Mouse (Mus musculus): ENCODE data around the gene Acad11. TPM values are rescaled to one million over a fixed set of nuclear protein-coding genes. Genes with fewer than 3 reads are reported as not detected.

Acad11 gene
- polyA plus RNA-seq, 1 experiment from 2014 or later = 7.8 TPM

DNA sequence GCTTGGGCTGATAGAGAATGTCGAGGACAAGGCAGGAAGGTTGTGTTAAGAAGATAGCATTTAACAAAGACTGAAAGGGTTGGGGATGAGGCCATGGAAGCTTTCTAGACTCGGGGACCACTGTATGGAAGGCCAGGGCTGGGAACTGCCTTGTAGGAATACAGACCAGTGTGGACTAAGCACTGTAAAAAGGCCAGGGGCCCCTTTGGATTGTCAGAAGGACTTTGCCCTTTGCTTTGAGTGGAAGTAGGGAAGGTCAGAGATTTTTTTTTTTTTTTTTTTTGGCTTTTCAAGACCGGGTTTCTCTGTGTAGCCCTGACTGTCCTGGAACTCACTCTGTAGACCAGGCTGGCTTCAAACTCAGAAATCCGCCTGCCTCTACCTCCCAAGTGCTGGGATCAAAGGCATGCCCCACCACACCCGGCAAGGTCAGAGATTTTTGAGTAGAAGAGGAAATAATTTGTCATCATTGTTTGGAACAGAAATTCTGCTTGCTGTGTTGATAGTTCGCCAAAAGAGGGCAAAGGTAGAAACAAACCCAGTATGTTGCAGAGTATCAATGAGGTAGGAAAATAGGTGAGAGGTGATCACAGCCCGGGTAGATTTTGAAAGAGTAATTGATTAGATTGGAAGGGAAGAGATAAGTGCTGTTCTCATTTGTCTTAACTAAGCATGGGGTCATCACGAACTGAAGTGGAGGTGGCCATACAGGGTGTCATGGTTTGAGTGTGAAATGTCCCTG is 7.9 kb downstream of the Acad11 start:
- no peak overlapping the region for H3K4me2 ChIP-seq (ENCODE audit: low read depth, low read length)
- H3K36me3 ChIP-seq (ENCODE audit: control insufficient read depth, insufficient read depth, low read length) = no peaks in the 10 kb centered on the region
- no peak for ATAC-seq (ENCODE audit: low read depth)
- no peak overlapping the region for H3K9ac ChIP-seq (replicated peaks; ENCODE audit: low read depth, low read length)
- no peaks in the 10 kb centered on the region for H3K4me1 ChIP-seq (ENCODE audit: control insufficient read depth, insufficient read depth, low read length)
- H3K4me3 ChIP-seq (ENCODE audit: low read depth, low read length) = no peak overlapping the region
- no peaks in the 10 kb centered on the region for H3K27me3 ChIP-seq (ENCODE audit: control insufficient read depth, insufficient read depth, low read length)
- H3K9me3 ChIP-seq (ENCODE audit: control insufficient read depth, low read length) = no peaks in the 10 kb centered on the region
- WGBS = 84% methylated on average over 8 of the region's 8 CpGs
- no peak overlapping the region for H3K27ac ChIP-seq (ENCODE audit: low read depth, low read length)

DNA sequence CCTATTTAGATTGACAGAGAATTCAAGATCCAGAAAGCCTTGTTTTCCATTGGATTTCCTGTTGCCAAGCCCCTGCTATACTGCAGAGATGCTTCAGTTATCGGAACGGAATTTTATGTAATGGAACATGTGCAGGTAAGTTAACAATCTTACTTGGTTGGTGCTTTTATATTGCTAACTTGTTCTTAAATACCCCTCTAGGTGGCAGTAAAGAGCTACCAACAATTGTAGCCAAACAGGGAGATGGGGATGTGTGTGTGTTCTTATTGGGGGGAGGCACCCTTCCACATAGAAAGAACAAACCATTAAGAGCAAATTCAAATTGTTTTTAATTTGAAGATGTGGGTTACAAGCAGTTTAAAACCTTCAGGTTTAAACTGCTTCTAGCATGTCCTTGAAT is 12.6 kb downstream of the Acad11 start:
- H3K27ac ChIP-seq (ENCODE audit: low read depth, low read length) = no peak overlapping the region
- no peak overlapping the region for H3K4me3 ChIP-seq (ENCODE audit: low read depth, low read length)
- no peaks in the 10 kb centered on the region for H3K4me1 ChIP-seq (ENCODE audit: control insufficient read depth, insufficient read depth, low read length)
- no peak overlapping the region for H3K4me2 ChIP-seq (ENCODE audit: low read depth, low read length)
- H3K36me3 ChIP-seq (ENCODE audit: control insufficient read depth, insufficient read depth, low read length) = no peaks in the 10 kb centered on the region
- H3K27me3 ChIP-seq (ENCODE audit: control insufficient read depth, insufficient read depth, low read length) = no peaks in the 10 kb centered on the region
- ATAC-seq (ENCODE audit: low read depth) = no peak
- no peaks in the 10 kb centered on the region for H3K9me3 ChIP-seq (ENCODE audit: control insufficient read depth, low read length)
- H3K9ac ChIP-seq (replicated peaks; ENCODE audit: low read depth, low read length) = no peak overlapping the region
- WGBS = 61% methylated on average over 2 of the region's 2 CpGs

DNA sequence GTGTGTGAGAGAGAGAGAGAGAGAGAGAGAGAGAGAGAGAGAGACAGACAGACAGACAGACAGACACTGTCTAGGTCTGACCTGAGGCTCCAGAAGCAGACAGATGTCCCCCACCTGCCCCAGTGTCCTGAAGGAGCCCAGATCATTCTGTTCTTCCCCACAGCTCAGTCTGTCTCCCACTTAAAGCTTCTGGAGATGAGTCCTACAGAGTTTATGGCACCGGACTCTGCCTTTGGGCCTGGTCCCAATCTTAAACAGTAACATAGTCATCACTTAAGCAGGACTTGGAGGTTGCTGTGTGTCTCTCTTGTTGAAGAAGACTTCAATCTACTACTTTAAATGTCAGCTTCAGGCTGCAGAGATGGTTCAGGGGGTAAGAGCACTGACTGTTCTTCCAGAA is 15.6 kb downstream of the Acad11 start:
- WGBS = 100% methylated on average over 1 of the region's 1 CpGs
- Histone ChIP-seq H3K27me3 (ENCODE audit: control insufficient read depth, insufficient read depth, low read length) (no peaks in the 10 kb centered on the region), H3K4me2 (ENCODE audit: low read depth, low read length) (no peak overlapping the region), H3K27ac (ENCODE audit: low read depth, low read length) (no peak overlapping the region), H3K9me3 (ENCODE audit: control insufficient read depth, low read length) (no peaks in the 10 kb centered on the region), H3K4me3 (ENCODE audit: low read depth, low read length) (no peak overlapping the region), H3K4me1 (ENCODE audit: control insufficient read depth, insufficient read depth, low read length) (no peaks in the 10 kb centered on the region), H3K36me3 (ENCODE audit: control insufficient read depth, insufficient read depth, low read length) (no peaks in the 10 kb centered on the region), H3K9ac (replicated peaks; ENCODE audit: low read depth, low read length) (no peak overlapping the region)
- ATAC-seq (ENCODE audit: low read depth) = no peak

DNA sequence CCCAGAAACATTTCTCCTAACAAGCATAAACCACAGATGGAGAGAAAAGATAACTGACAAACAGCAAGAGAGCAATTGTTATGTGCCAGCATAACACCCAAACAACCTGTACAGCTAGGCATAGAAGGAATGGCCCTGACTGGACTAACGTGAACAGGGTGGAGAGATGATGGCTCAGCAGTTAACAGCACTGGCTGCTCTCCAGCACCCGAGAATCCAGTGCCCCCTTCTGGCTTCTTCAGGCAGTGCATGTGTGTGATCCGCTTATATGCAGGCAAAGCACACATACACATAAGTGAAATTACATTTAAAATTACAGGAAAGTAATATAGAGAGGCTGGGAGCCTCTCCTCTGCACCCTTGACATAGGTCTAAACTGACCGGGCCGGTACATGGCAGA is 16.2 kb downstream of the Acad11 start:
- H3K36me3 ChIP-seq (ENCODE audit: control insufficient read depth, insufficient read depth, low read length) = no peaks in the 10 kb centered on the region
- H3K9me3 ChIP-seq (ENCODE audit: control insufficient read depth, low read length) = no peaks in the 10 kb centered on the region
- H3K9ac ChIP-seq (replicated peaks; ENCODE audit: low read depth, low read length) = no peak overlapping the region
- H3K27me3 ChIP-seq (ENCODE audit: control insufficient read depth, insufficient read depth, low read length) = no peaks in the 10 kb centered on the region
- H3K4me1 ChIP-seq (ENCODE audit: control insufficient read depth, insufficient read depth, low read length) = no peaks in the 10 kb centered on the region
- H3K4me2 ChIP-seq (ENCODE audit: low read depth, low read length) = no peak overlapping the region
- 51% methylated on average over 5 of the region's 5 CpGs for WGBS
- no peak for ATAC-seq (ENCODE audit: low read depth)
- H3K4me3 ChIP-seq (ENCODE audit: low read depth, low read length) = no peak overlapping the region
- H3K27ac ChIP-seq (ENCODE audit: low read depth, low read length) = no peak overlapping the region

DNA sequence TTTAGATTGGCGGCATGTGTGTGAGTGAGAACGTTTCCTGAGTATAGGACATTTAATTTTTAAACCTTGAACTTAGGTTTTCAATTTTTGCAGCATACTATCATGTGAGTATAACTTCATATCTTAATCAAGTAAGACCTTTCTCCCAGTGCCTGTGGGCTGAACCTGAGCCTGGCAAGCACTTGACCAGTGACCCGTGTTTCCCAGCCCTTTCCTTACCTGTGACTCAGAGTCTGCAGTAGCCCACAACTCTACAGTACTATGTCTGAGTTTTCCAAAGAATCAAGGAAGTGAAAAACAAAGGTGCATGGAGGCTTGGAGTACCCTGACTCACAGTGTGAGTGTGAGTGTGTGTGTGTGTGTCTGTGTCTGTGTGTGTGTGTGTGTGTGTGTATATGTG is 16.9 kb downstream of the Acad11 start:
- Histone ChIP-seq H3K27me3 (ENCODE audit: control insufficient read depth, insufficient read depth, low read length) (no peaks in the 10 kb centered on the region), H3K4me3 (ENCODE audit: low read depth, low read length) (no peak overlapping the region), H3K27ac (ENCODE audit: low read depth, low read length) (no peak overlapping the region), H3K4me2 (ENCODE audit: low read depth, low read length) (no peak overlapping the region), H3K9ac (replicated peaks; ENCODE audit: low read depth, low read length) (no peak overlapping the region), H3K36me3 (ENCODE audit: control insufficient read depth, insufficient read depth, low read length) (no peaks in the 10 kb centered on the region), H3K9me3 (ENCODE audit: control insufficient read depth, low read length) (no peaks in the 10 kb centered on the region), H3K4me1 (ENCODE audit: control insufficient read depth, insufficient read depth, low read length) (no peaks in the 10 kb centered on the region)
- ATAC-seq (ENCODE audit: low read depth) = no peak
- 77% methylated on average over 3 of the region's 3 CpGs for whole genome bisulfite sequencing

DNA sequence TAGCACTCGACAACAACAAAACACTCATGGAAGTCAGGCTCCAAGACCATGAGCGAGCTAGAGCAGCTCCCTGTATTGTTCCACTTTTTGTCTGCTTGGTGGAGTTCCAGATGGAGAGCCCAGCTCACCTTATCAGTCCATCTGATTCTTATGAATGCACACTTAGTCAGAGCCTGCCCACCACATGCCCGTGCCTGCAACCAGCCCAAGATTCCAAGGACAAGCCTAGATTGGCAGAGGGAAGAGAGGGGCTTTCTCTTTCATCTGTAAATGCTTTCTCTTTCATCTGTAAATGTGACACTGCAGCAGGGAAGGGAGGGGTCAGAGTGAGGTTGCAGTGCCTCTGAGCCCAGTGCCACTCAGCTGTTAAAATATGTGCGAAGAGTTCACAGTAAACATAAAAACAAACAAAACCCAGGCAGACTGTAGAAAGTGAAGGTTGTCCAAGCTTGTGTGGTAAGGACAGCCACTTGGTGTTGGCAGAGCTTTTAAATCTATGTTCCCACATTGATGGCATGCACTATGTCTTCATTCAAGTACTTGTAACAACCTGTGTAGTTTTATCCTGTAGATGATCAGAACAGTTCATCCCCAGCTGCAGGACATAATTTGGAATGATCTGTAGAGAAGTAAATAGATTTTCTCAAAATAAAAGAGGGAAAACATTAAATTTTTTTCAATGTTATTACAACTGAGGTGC is 22.7 kb downstream of the Acad11 start:
- Histone ChIP-seq H3K36me3 (ENCODE audit: control insufficient read depth, insufficient read depth, low read length) (no peaks in the 10 kb centered on the region), H3K27ac (ENCODE audit: low read depth, low read length) (no peak overlapping the region), H3K4me2 (ENCODE audit: low read depth, low read length) (no peak overlapping the region), H3K27me3 (ENCODE audit: control insufficient read depth, insufficient read depth, low read length) (no peaks in the 10 kb centered on the region), H3K9ac (replicated peaks; ENCODE audit: low read depth, low read length) (no peak overlapping the region), H3K4me3 (ENCODE audit: low read depth, low read length) (no peak overlapping the region), H3K4me1 (ENCODE audit: control insufficient read depth, insufficient read depth, low read length) (no peaks in the 10 kb centered on the region), H3K9me3 (ENCODE audit: control insufficient read depth, low read length) (no peaks in the 10 kb centered on the region)
- no peak for ATAC-seq (ENCODE audit: low read depth)
- WGBS = 56% methylated on average over 4 of the region's 4 CpGs

DNA sequence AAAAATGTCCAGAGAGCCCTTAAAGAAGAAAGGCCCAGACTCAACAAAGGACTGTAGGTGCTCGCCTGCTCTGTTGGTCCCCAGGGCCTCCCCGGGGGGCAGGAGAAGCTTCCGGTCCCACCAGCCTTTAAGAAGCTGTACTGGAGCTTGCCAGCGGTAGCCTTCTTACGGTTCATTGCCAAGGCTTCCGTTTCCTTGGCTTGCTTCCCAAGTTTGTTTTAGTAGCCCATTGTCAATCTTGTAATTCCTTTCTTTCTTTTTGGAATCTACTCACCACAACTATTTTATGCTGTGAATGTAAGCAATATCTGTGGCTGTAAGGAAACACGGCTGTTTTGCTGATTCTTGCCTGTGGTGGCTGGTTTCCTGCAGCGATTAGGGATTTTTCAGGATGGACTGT is 25.4 kb downstream of the Acad11 start:
- ATAC-seq (ENCODE audit: low read depth) = no peak
- H3K9ac ChIP-seq (replicated peaks; ENCODE audit: low read depth, low read length) = no peak overlapping the region
- no peak overlapping the region for H3K4me3 ChIP-seq (ENCODE audit: low read depth, low read length)
- H3K4me1 ChIP-seq (ENCODE audit: control insufficient read depth, insufficient read depth, low read length) = no peaks in the 10 kb centered on the region
- H3K4me2 ChIP-seq (ENCODE audit: low read depth, low read length) = no peak overlapping the region
- no peak overlapping the region for H3K27ac ChIP-seq (ENCODE audit: low read depth, low read length)
- WGBS = 56% methylated on average over 8 of the region's 8 CpGs
- no peaks in the 10 kb centered on the region for H3K36me3 ChIP-seq (ENCODE audit: control insufficient read depth, insufficient read depth, low read length)
- no peaks in the 10 kb centered on the region for H3K27me3 ChIP-seq (ENCODE audit: control insufficient read depth, insufficient read depth, low read length)
- no peaks in the 10 kb centered on the region for H3K9me3 ChIP-seq (ENCODE audit: control insufficient read depth, low read length)

DNA sequence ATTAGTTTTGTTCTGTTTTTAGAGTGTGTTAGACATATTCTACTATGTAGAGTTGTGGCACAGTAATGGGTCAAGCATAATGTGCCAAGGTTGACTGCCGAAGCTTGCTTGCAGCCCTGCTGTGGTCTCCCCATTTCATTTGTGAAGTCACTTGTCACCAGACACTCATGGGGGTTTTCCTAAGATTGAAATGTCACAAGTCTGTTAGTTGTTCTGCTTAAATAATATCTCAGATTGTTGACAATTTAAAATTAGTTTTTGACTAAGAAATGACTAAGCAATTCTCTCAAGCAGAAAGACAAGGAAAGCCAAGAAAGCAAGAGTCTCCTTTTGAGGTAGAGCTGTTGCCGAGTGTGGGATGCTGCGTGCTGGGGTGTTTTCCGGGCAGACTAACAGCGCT is 29.8 kb downstream of the Acad11 start:
- no peak overlapping the region for H3K4me3 ChIP-seq (ENCODE audit: low read depth, low read length)
- H3K27ac ChIP-seq (ENCODE audit: low read depth, low read length) = no peak overlapping the region
- H3K4me1 ChIP-seq (ENCODE audit: control insufficient read depth, insufficient read depth, low read length) = no peaks in the 10 kb centered on the region
- H3K9ac ChIP-seq (replicated peaks; ENCODE audit: low read depth, low read length) = no peak overlapping the region
- ATAC-seq (ENCODE audit: low read depth) = no peak
- no peaks in the 10 kb centered on the region for H3K36me3 ChIP-seq (ENCODE audit: control insufficient read depth, insufficient read depth, low read length)
- no peaks in the 10 kb centered on the region for H3K27me3 ChIP-seq (ENCODE audit: control insufficient read depth, insufficient read depth, low read length)
- H3K9me3 ChIP-seq (ENCODE audit: control insufficient read depth, low read length) = no peaks in the 10 kb centered on the region
- WGBS = 94% methylated on average over 5 of the region's 5 CpGs
- H3K4me2 ChIP-seq (ENCODE audit: low read depth, low read length) = no peak overlapping the region

DNA sequence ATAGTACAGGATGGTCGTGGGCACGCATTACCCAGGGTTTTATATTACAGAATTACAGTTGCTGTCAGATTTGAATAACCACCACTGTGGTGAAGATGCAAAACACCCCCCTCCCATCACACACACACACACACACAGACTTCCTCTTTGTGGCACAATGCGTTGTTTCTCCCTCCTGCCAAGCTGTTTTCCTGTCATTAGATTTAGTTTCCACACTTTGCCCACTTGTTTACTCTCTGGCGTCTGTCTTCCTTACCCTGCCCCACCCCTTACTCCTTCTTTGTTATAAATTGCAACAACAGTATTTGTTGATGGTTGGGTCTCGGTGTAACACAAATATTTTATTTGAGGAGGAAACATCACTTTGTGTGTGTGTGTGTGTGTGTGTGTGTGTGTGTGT is 35.1 kb downstream of the Acad11 start:
- Histone ChIP-seq H3K4me3 (ENCODE audit: low read depth, low read length) (no peak overlapping the region), H3K4me1 (ENCODE audit: control insufficient read depth, insufficient read depth, low read length) (no peaks in the 10 kb centered on the region), H3K27ac (ENCODE audit: low read depth, low read length) (no peak overlapping the region), H3K36me3 (ENCODE audit: control insufficient read depth, insufficient read depth, low read length) (no peaks in the 10 kb centered on the region), H3K27me3 (ENCODE audit: control insufficient read depth, insufficient read depth, low read length) (no peaks in the 10 kb centered on the region), H3K4me2 (ENCODE audit: low read depth, low read length) (no peak overlapping the region), H3K9me3 (ENCODE audit: control insufficient read depth, low read length) (no peaks in the 10 kb centered on the region), H3K9ac (replicated peaks; ENCODE audit: low read depth, low read length) (no peak overlapping the region)
- ATAC-seq (ENCODE audit: low read depth) = no peak
- whole genome bisulfite sequencing = 78% methylated on average over 5 of the region's 5 CpGs
